Mouse (Mus musculus): ENCODE results near the gene Cnnm2.
"Not testable (repeated sequence)": the region's sequence is repeated elsewhere in the genome, so short reads cannot be mapped to it uniquely, and the experiment has no call there.

Gene Cnnm2

GRCm38 (mm10) chr19:46759909-46760308 lies 1.5 kb upstream of the Cnnm2 start:
- not testable (repeated sequence) for ATAC-seq (ENCODE audit: insufficient number of reproducible peaks, low FRiP score, low TSS enrichment)

- ATAC-seq (ENCODE audit: insufficient number of reproducible peaks, low FRiP score, low TSS enrichment) = peak; percentile 46
These were observed 828 bp upstream of the Cnnm2 start for GRCm38 (mm10) chr19:46760375-46761160.

- no peak; the same call in 1 of the 2 replicates for ATAC-seq (ENCODE audit: insufficient number of reproducible peaks, low FRiP score, low TSS enrichment)
These were observed 535 bp downstream of the Cnnm2 start for GRCm38 (mm10) chr19:46761971-46762290.

- no peak for ATAC-seq (ENCODE audit: insufficient number of reproducible peaks, low FRiP score, low TSS enrichment)
These were observed 1.0 kb downstream of the Cnnm2 start for GRCm38 (mm10) chr19:46762291-46762991.

- ATAC-seq (ENCODE audit: insufficient number of reproducible peaks, low FRiP score, low TSS enrichment) = no peak
These were observed 1.6 kb downstream of the Cnnm2 start for GRCm38 (mm10) chr19:46762992-46763342.

- ATAC-seq (ENCODE audit: insufficient number of reproducible peaks, low FRiP score, low TSS enrichment) = no peak
These were observed 2.0 kb downstream of the Cnnm2 start for GRCm38 (mm10) chr19:46763356-46763755.

- no peak for ATAC-seq (ENCODE audit: insufficient number of reproducible peaks, low FRiP score, low TSS enrichment)
These were observed 2.8 kb downstream of the Cnnm2 start for GRCm38 (mm10) chr19:46763932-46764762.

GRCm38 (mm10) chr19:46764763-46765117 lies 3.3 kb downstream of the Cnnm2 start:
- no peak for ATAC-seq (ENCODE audit: insufficient number of reproducible peaks, low FRiP score, low TSS enrichment)

- no peak for ATAC-seq (ENCODE audit: insufficient number of reproducible peaks, low FRiP score, low TSS enrichment)
These were observed 4.7 kb downstream of the Cnnm2 start for GRCm38 (mm10) chr19:46766125-46766524.

- no peak for ATAC-seq (ENCODE audit: insufficient number of reproducible peaks, low FRiP score, low TSS enrichment)
These were observed 8.4 kb downstream of the Cnnm2 start for GRCm38 (mm10) chr19:46769759-46770158.

GRCm38 (mm10) chr19:46771801-46772200 lies 10.4 kb downstream of the Cnnm2 start:
- ATAC-seq (ENCODE audit: insufficient number of reproducible peaks, low FRiP score, low TSS enrichment) = no peak

- ATAC-seq (ENCODE audit: insufficient number of reproducible peaks, low FRiP score, low TSS enrichment) = no peak
These were observed 15.0 kb downstream of the Cnnm2 start for GRCm38 (mm10) chr19:46776391-46776790.

- ATAC-seq (ENCODE audit: insufficient number of reproducible peaks, low FRiP score, low TSS enrichment) = no peak
These were observed 15.5 kb downstream of the Cnnm2 start for GRCm38 (mm10) chr19:46776850-46777249.

GRCm38 (mm10) chr19:46777928-46778680 lies 16.7 kb downstream of the Cnnm2 start:
- ATAC-seq (ENCODE audit: insufficient number of reproducible peaks, low FRiP score, low TSS enrichment) = no peak

GRCm38 (mm10) chr19:46779130-46779529 lies 17.7 kb downstream of the Cnnm2 start:
- ATAC-seq (ENCODE audit: insufficient number of reproducible peaks, low FRiP score, low TSS enrichment) = not testable (repeated sequence)

- ATAC-seq (ENCODE audit: insufficient number of reproducible peaks, low FRiP score, low TSS enrichment) = no peak
These were observed 22.6 kb downstream of the Cnnm2 start for GRCm38 (mm10) chr19:46784038-46784437.

GRCm38 (mm10) chr19:46784502-46784901 lies 23.1 kb downstream of the Cnnm2 start:
- no peak for ATAC-seq (ENCODE audit: insufficient number of reproducible peaks, low FRiP score, low TSS enrichment)

GRCm38 (mm10) chr19:46785633-46786032 lies 24.2 kb downstream of the Cnnm2 start:
- no peak for ATAC-seq (ENCODE audit: insufficient number of reproducible peaks, low FRiP score, low TSS enrichment)

- ATAC-seq (ENCODE audit: insufficient number of reproducible peaks, low FRiP score, low TSS enrichment) = no peak
These were observed 28.4 kb downstream of the Cnnm2 start for GRCm38 (mm10) chr19:46789782-46790181.

GRCm38 (mm10) chr19:46791360-46791759 lies 30.0 kb downstream of the Cnnm2 start:
- ATAC-seq (ENCODE audit: insufficient number of reproducible peaks, low FRiP score, low TSS enrichment) = no peak

Data from cerebellum, adult (tissue).